Mouse (Mus musculus) ES-E14 (cell line): ENCODE data around the gene Eef1akmt4.

Experiments used
- CHD2 ChIP-seq: IDR thresholded peaks from 2 replicates; pipeline ENCODE4 v1.6.1; 2014; ENCODE audit warnings: mild to moderate bottlenecking, low read depth, low read length, inconsistent platforms
- HCFC1 ChIP-seq: IDR thresholded peaks from 2 replicates; pipeline ENCODE4 v1.6.1; 2012; ENCODE audit warnings: low read length, inconsistent platforms, borderline replicate concordance; ENCODE audit not compliant: insufficient read depth
- MAFK ChIP-seq: IDR thresholded peaks from 2 replicates; pipeline ENCODE4 v1.6.1; 2014; ENCODE audit warnings: mild to moderate bottlenecking, low read depth, low read length, inconsistent platforms; ENCODE audit not compliant: insufficient read depth
- ZC3H11A ChIP-seq: IDR thresholded peaks from 2 replicates; pipeline ENCODE4 v1.6.1; 2012; ENCODE audit warnings: low read depth, mild to moderate bottlenecking, inconsistent platforms, low read length, borderline replicate concordance
- ZNF384 ChIP-seq: IDR thresholded peaks from 2 replicates; pipeline ENCODE4 v1.6.1; 2012; ENCODE audit warnings: low read depth, low read length, inconsistent platforms

GRCm38 (mm10) chr16:20589939-20590679 lies 21.3 kb upstream of the Eef1akmt4 start:
- TF ChIP-seq ZNF384 (no peak), HCFC1 (no peak), CHD2 (no peak), ZC3H11A (no peak), MAFK (no peak)
